Mouse (Mus musculus) brain, embryonic 14.5 days (tissue): ENCODE measurements at regions not wholly inside any gene's neighbourhood (a gene's known extent, or its start where the extent isn't known, plus 50 kb on each side); places are given as distances from the start of the nearest gene placed in this dataset.

Source experiments
- DNase-seq: peaks from one replicate; pipeline ENCODE4 v3.0.0-alpha.2; 2011; ENCODE audit warnings: low read depth
- CTCF ChIP-seq: fragments of 200-500 bp; IDR thresholded peaks from 2 replicates; pipeline ENCODE4 v1.5.1; 2012; ENCODE audit warnings: inconsistent platforms, mild to moderate bottlenecking, moderate library complexity, borderline replicate concordance; ENCODE audit not compliant: insufficient read depth, insufficient read length; ENCODE audit errors: extremely low read depth
- POLR2A ChIP-seq: fragments of 200-500 bp; IDR thresholded peaks from 2 replicates; pipeline ENCODE4 v1.6.1; 2012; ENCODE audit warnings: mild to moderate bottlenecking, inconsistent platforms, borderline replicate concordance; ENCODE audit not compliant: poor library complexity, insufficient read depth, insufficient read length, severe bottlenecking; ENCODE audit errors: extremely low read depth

DNA sequence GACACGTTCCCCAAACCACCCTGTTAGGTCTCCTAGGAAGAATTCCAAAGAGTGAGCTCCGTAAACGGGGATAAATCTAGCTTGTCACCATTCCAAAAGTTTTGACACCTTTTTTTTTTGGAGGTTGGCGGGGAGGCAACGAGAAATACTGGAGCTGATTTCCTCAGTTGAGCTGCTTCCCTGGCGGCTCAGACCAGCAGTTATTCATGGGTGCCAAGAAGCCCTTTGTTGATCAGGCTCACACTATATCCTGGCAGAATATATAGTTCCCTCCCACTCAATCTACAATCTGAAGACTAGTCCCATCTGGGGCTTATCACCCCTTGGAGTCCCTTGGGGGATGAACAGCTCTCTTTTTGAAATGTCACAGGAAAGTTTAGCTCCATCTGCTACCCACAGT, 77.5 kb upstream of the Tiam2 start:
- TF ChIP-seq CTCF = no peak
- no peak for TF ChIP-seq POLR2A
- DNase-seq = peak; percentile 93

DNA sequence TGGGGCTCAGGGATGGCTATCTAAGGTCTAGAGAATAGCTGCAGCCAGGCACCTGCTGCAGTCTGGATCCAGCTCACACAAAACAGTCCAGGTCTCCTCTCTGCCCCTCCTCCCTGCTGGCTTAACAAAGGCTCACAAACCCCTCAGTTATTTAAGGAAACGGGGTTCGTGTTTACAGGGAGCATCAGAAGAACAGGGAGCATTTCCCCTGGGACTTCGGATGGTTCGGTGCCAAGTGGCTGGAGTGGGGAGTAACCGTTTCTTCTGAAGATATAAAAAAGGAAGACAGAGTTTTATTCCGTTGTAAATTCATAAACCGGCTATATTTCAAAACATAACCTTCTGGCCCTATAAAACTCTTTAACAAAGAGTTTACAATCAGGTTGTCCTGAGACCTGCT, 77.1 kb upstream of the Tiam2 start:
- no peak for TF ChIP-seq CTCF
- TF ChIP-seq POLR2A = no peak
- DNase-seq = no peak

DNA sequence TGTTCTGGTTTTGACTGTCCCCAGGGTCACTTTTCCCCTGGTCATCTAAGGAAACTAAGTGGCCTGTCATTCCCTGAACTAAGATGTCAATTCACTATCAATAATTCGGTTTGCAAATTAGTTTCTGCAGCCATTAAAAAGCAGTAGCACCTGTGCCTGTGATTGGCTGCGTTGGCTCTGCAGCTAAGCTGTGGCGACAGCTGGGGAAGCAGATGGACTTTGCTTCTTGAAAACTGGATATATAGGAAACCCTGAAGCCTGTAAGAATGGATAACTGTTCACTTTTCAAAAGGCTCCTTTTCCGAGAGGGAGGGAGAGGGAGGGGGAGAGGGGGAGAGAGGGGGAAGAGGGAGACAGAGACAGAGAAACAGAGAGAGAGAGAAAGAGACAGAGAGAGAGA, 75.2 kb upstream of the Tiam2 start:
- TF ChIP-seq CTCF (no peak), POLR2A (no peak)
- peak; percentile 85 for DNase-seq

DNA sequence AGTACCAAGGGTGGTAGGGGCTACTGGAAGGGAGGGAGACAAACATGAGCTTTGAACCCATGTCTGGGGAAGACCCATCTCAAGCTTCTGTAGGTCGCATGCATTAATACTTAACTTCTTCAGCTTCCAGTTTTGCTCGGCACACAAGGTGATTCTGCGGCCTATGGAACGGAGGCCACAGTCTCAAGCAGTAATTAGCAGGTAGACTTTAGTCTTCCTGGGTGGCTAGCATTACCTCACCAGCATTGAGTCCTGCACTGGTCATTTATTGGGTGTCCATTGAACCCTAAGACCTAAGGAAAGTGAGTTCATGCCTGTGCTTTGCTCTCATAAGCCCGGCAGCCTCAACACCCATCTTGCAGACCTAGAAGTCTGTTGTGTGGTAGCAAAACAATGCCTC, 74.4 kb upstream of the Tiam2 start:
- TF ChIP-seq CTCF (no peak), POLR2A (no peak)
- no peak for DNase-seq

DNA sequence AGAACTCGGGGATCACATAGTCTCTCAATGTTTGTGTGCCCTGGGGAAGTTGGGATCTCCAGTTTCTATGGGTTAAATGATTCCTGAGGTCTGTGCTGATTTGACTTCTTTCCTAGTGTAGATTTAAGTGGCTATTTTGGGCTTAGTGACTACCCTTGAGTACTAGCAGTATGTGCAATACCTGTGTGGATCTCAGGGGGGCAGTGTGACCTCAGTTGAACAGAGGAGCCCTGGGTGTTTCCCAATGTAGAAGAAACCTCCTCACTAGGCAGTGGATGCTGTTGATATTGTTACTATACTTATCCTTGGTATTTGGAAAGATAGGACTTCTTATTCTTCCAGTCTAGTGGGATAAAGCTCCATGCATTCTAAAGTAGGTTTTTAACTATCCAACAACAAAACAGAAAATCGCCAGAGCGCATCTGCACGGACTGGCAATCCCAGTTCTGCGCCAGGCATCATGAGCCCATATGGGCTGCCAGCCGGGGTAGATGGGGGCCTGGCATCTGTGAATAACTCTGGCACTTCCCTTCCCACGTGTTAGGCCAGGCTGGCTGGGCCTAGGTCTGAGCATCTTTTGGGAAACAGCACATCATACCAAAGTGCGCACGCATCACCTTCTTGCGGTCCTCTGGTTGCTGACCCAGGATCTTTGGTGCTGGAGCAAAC, 72.7 kb upstream of the Tiam2 start:
- DNase-seq = peak; percentile 72
- peak; percentile 38; the same call in 1 of the 2 replicates for TF ChIP-seq CTCF
- TF ChIP-seq POLR2A = no peak

DNA sequence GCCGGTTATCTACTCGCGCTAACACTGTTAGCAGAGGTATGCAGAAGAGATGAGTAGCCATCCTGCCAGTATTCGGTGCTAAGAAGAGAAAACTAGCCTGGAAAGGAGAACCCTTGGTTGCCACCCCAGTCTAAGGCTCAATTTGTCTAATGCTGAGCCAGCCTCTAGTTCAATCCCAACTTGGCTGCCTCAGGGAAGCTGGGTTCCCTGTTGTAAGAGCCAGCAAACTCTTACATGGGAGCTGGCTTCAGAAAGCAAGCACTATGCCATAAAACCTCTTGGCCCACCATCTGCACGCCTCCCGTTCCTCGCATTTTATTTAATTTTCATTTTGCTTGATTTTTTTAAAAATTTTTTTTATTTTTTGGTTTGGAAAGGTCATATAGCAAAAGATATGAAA, 69.6 kb upstream of the Tiam2 start:
- TF ChIP-seq CTCF (no peak), POLR2A (no peak)
- peak; percentile 53 for DNase-seq

DNA sequence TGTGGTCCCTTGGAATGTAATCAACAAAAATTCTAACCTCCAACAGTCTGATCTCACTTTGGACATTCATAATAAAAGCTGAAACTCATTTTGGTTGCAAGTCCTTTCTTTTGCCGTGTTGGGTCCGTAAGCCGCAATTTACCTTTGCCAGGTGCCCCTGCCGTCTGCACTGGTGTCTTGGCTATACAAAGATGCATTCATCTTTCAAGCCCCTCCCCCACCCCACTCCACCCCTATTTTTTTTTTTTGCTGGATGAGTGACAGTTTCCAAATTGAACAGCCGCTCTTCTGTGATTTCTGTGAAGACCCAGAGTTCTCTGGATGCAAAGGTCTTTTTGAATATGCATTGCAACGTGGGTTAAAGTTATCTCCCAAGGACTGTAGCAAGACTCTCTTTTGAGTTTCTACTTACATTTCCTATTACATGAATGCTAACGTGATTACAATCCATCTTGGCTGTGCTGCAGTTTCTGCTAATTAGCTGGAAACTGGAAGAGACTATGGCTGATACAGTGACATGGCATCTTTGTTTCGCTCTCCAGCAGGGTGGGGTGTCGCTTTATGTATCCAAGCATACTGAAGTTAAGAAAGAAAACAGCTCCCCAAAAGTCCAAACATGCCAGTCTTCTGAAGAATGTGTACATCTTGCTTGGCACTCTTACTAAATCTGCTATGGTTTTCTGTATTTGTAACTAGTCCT, 67.4 kb upstream of the Tiam2 start:
- DNase-seq = peak; percentile 87
- no peak for TF ChIP-seq CTCF
- no peak for TF ChIP-seq POLR2A

DNA sequence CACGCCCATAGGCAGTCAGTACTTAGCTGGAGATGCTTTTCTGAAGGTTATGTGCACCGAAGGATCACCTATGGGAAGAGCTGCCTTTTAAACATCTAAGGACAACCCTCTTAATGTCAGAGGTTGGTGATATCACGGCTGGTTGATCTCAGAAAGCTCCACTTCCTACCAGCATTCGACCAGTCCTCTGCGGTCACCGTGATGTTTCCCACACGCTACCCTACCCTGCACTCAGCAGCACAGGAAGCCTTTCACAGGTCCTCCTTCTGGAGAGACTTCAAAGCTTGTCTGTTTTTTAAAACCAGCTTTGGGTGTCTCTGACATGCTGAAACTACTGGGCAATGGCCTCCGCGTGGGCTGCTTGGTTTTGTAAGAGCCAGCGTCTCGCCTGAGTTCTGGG, 65.6 kb upstream of the Tiam2 start:
- no peak for DNase-seq

DNA sequence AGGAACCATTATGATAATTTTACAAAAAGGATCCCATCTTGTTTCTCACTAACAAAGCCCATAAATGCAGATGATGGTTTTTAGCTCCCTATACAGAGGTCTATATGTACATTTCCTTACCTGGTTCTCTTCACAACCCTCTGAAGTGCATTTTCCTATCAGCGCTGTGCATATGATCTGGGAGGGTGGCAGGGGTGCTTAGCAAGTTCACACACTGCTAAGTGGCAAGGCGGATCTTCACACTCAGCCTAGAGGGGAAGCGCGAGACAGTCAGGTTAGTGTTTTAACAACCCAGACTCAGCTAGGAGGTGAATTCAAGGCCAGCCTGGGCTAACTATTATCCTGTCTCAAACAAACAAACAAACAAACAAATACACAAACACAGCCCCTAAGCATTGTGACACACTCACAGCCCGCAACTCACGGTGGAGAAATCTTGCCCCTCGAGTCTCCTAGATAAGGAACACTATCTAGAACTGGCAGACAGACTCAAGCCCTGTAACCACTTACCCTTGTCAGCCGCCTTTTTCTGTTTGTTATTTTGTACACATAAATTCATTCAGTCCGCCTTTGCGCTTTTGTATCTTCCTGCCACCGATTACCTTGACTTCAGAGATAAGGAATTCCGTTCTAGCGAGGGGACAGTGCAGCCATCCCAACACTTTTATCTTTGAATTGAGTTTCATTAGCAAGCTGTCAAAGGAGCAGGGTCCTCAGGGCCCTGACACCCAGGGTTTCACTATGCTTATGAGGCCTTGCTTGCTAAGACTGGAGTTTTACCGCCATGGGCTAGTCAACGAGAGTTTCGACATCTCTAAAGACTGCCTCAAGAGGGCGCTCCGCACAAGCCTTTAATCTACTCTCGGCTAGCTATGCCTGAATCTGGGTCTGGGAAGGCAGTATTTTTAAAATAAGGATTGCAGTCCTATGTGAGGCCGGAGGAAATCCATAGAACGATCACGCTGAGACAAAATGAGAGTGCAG, 53.0 kb upstream of the Tiam2 start:
- TF ChIP-seq POLR2A (no peak), CTCF (peak; percentile 81)
- DNase-seq = peak; percentile 93

More for the DNA sequence above, 65.6 kb upstream of the Tiam2 start:
- TF ChIP-seq CTCF (no peak), POLR2A (no peak)

DNA sequence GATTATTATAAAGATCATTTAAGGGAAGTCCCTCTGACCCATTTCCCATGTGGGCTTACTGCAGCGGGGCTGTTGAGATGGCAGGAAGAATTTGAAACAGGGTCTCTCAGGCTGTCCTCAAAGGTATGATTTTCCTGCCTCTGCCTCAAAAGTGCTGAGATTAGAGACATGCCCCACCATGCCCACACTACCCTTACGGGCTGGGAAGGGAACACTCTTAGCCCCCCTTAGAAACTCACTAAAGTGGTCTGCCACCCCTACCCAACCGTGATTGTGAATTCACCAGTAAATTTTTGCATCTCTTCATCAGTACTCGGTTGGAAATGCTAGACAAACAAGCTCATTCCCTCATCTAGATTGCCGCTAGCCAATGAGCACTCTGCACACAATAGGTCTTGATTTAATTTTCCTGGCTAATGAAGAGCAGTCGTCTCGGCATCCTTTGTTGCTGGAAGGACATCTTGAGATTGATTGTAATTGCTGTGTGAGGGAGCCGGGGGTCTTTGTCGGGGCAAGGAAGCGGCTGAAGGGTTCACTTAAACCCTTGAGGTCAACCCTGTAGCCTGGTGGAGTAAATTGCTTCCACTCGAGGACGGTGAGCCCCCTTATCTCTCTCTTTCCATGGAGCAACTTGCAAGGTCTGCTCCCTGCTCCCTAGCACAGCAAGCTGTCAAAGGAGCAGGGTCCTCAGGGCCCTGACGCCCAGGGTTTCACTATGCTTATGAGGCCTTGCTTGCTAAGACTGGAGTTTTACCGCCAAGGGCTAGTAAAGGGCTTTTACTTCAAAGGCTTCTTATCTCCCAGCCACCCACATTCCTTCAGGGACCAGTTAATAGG, 51.7 kb upstream of the Tiam2 start:
- TF ChIP-seq POLR2A (no peak), CTCF (no peak)

More for the DNA sequence above, 51.7 kb upstream of the Tiam2 start:
- DNase-seq = peak; percentile 78
